Mouse (Mus musculus): ENCODE data around the gene Lad1.
A peak's percentile ranks its signal among the peaks of the same experiment; 100 is the strongest.

The Lad1 gene

DNA sequence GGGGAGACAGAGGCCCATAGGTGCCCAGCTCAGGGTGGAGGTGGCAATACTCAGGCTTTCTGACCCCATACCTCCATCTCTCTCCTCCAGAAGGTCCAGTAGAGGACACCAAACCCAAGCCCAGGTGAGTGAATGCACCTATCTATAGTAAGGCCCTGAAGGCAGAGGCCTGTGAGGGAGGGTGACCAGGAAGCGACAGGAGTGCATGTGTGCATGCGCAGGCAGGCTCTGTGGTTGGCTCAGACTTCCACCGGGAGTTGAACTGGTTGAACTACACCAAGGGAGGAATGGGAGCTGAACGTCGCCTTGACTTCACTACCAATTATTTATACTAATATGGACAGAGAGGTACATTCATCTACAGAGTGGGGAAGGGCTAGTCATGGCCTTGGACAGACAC, 28.2 kb downstream of the Lad1 start:
- no peak for DNase-seq (ENCODE audit: low spot score)

DNA sequence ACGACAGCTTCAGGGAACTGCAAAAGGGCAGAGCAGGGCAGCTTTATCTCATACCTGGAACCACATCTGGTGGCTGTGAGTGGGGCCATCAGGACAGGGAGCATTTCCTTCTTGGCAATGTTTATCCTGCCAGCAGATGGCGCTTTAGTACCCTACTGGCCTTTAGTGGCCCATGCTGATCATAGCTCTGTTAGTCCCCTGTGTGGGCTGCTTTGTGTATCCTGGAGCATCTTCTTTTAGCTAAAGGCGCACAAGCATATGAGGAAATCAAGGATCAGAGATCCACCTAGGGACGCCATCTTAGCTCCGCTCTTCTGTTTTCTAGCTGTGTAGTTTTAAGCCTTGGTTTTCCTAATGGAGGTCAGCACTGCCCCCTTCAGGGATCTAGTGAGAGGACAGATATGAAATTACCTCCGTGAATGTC, 28.8 kb downstream of the Lad1 start:
- DNase-seq (ENCODE audit: low spot score): peak; percentile 57

DNA sequence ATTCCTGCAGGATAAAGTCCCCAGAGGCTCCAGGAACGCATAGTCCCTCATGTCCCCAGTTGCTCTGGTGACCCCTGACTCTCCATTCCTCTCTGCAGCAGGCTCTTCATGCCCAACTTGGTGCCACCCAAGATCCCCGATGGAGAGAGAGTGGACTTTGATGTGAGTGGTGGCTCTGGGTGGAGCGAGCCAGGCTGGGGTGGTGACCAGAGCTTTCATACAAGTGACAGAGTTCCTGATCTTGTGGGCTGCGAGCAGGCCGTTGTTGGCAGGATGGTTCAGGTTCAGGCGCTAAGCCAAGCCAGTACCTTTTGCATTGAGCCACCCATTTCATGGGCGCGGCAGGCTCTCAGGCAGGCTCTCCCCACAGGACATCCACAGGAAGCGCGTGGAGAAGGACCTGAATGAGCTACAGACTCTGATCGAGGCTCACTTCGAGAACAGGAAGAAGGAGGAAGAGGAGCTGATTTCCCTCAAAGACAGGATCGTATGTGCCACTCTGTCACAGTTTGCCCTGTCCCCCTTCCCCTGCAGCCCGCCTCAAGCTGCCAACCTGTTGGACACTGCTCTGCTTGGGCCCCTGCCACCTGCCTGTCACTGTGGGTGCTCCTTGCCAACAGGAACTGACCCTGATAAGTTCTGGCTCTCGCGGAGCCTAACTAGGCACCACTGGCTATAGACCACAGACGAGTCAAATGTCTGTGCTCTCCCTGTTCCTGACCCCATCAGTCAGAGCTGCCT, 29.4 kb downstream of the Lad1 start:
- no peak for DNase-seq (ENCODE audit: low spot score)

DNA sequence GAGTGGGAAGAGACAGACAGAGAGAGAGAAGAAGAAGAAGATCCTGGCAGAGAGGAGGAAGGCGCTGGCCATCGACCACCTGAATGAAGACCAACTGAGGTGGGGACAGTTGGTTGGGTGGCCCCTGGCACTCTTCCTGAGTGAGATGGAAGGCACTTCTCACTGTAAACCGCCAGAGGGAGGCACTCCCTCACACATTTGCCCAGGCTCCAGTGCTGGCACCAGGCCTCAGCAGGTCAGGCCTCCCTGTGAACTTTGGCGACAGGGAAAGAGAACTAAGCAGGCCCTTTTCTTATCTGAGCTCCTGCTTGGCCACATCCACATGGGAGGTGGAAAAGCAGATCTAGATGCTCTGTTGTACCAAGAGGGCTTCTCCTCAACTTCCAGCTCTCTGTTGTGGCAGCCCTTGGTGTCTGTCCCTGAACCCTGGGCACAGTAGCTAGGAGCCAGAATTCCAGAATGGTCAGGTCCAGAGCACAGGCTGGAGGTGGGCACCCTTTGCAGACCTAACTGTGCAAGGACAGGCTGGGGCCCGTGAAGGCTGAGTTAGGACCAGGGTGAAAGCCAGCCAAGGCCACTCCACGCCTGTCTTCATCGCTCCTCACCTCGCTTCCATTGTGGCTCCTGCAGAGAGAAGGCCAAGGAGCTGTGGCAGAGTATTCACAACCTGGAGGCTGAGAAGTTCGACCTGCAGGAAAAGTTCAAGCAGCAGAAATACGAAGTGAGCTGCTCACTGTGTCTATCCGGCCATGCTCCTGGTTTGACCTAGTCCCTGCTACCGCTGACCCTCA, 32.5 kb downstream of the Lad1 start:
- DNase-seq (ENCODE audit: low spot score): peak; percentile 50

DNA sequence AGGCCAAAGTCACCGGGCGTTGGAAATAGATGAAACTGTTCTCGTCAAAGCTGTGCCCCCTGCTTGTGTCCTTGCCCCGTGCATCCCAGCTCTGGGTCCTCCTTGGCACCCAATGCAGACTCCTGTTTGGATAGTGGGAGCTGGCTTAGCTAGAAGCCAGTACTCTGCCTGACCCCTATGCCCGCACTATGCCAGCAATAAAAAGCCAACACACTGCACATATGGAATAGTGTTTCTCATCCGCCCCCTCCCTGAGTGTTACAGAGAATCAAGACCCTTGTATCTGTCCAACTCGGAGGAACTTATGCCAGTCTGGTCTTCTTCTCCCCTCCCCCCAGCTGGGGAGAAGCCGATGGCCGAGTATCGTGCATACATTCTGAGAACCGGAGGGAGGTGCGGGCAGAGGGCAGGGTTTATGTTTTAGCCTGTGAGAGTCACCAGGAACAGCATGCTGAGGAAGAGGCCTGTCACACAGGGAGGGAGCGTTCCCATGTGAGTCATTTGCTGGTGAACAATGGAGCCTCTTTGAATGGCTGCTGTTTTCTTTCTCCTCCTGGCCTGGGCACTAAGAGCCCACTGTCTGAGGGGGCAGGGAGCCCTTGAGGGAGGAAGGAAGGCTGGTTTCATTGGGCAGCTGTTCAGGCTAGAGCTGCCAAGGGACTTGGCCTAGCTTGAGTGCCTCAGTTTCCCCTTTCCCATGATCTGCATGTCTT, 33.8 kb downstream of the Lad1 start:
- no peak for DNase-seq (ENCODE audit: low spot score)

DNA sequence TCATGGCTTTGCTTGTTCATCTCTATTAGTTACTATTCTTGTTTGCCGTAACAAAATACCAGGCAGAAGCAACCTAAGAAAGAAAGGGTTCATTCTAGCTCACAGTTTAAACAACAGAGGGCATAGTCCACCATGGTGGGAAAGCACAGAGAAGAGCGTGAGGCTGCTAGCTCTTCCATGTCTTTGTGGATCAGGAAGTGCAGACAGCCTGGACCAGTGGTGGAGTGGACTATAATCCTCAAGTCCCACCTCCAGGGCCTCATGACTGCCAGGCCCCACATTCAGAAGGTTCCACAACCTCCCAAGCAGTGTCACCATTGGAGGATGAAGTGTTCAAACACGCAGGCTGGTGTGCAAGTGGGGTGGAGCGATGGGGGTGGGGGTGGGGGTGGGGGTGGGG, 34.8 kb downstream of the Lad1 start:
- no peak for DNase-seq (ENCODE audit: low spot score)

DNA sequence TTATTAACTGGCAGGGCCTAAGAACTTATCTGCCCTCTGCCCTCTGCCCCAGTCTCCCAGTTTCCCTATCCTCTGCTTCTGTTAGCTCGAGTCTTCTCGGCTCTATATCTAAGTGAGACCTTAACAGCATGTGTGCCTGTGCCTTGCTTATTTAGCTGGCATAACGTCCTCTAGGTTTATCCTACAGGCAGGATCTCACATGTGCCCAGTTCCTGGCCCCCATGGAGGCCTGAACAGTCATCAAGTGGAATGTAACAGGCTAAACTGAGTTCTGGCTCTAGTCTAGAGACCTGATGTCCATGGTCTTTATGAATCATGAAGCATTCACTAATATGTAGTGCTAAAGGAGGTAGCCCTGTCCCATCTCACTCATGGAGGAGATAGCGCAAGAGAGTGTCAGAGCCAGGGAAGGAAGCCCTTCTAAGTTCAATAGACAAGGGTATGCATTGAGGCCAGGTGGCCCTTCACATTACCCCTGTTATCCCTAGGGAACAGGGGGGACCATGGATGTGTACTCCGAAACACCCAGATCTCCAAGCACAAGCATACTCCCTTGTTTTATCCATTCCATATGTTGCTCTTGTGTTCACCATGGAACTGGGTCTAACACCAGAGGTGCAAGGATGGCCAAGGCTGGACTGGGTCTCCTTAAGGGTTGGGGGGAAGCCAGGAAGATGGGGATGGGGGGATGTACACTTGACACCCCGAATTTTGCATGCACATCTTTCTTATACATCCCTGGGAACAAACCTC, 36.4 kb downstream of the Lad1 start:
- no peak for DNase-seq (ENCODE audit: low spot score)

DNA sequence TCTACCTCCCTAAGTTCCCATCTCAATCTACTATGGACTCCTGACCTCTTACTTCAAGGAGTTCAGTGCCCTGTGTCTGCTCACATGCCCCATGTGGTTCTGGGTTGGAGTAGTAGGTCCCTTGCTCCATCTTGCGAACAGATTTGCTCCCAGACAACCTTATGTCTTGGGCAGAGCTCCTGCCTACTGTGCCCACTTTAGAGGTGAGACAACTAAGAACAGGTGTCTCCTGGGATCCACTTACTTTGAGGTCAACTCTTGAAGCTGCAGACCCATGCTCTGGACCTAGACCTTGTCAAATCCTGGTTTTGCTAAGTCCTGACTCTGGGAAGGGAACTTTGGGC, 36.9 kb downstream of the Lad1 start:
- DNase-seq (ENCODE audit: low spot score): no peak

DNA sequence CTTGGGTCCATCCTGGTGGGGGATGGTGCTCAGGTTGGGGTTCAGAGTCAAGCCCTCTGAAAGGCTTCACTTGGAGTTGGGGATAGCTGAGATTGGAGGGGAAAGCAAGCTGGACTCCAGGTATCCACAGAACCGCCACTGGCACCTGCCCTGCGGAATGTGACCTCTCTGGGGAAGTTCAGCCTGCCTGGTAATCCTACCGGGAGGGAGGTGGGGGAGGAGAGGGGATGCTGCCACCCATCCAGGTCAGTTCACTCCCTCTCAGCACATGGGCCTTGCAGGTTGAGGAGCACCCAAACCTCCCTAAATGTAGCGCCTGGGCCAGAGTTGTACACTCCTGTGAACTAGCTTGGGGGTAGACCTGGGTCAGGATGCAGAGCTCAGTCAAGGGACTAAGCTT, 37.7 kb downstream of the Lad1 start:
- no peak for DNase-seq (ENCODE audit: low spot score)

DNA sequence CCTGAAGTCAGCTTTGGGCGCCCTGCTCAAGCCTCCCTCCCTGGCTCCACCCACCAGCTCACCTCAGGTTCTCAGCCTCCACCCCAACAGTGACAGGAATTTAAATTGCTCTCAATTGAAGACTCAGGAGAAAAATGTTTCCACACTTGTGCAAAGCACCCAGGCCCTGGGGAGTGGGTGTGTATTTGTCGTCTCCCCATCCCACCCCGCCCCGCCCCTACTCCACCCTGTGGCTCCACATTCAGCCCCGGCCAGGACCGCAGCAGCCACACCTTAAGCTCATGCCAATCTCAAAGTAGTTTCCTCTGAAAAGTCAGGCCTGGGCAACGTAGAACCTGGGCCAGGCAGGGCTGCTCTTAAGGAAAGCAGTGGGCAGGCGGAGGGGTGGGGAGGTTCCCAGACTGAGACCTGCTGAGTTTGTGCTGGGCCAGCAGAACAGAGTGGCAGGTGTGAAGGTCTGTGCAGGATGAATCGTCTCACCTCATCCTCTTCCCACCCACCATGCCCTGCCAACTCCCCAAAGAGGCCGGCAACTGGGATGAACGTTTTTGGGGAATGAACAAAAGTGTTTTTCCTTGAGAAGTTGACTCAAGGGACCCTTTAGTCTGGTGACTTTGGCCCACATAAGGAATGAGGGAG, 38.9 kb downstream of the Lad1 start:
- no peak for DNase-seq (ENCODE audit: low spot score)

DNA sequence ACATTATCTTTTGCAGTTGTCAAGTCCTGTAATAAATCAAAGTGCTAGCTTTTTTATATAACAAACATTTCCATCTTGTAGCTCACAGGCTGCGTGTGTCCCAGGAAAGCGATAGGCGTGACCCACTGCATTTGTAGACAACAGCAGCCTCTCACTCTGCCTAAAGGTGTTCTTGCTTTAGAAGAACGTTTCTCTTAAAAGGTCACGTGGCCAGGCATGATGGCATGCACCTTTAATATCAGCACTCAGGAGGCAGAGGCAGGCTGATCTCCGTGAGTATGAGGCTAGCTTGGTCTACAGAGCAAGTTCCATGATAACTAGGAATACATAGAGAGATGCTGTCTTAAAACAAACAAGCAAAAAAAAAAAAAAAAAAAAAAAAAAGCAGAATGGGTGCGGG, 40.1 kb downstream of the Lad1 start:
- DNase-seq (ENCODE audit: low spot score): no peak

DNA sequence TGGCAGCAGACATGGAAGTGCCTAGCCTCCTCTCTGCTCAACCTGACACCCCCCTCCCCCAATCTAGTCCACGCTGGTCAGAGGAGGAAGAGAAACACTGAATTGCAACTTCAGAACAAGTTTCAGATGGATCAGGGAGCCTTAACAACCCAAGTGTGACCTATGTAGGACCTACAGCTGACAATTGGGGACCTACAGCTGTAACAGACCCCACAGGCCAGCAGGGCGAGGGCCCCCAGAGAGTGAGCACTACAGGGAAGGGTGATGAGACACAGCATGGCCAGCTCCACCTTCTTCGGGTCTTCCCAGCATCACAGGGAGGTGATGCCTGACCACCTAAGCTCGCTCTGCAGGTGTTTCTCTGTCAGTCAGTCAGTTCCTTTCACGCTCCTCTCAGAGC, 42.7 kb downstream of the Lad1 start:
- DNase-seq (ENCODE audit: low spot score): no peak

DNA sequence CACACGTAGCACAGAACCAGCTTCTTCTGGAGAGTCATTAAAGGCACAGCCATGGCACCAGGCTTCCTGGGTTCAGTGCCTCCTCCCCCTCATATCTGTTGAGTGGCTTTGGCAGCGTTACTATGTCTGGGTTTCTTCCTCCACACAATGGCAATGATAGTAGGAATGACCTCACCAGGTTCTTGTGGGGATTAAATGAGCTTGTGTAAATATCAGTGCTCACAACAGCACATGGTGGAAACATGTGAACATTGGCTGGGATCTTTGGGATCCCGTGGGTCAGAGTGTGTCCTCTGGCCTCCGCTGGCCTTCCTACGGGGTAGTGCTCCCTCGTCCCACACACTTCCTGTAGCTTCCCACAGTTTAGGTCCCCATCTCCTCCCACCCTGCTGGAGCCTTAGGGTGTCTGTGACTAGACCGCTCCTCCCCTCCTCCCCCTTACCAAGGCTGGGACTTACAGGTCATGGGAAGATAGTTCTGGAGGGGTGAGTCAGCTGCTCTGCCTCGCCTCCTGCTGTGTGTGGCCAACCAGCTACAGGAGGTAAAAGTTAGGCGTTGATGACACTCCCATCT, 43.7 kb downstream of the Lad1 start:
- no peak for DNase-seq (ENCODE audit: low spot score)

DNA sequence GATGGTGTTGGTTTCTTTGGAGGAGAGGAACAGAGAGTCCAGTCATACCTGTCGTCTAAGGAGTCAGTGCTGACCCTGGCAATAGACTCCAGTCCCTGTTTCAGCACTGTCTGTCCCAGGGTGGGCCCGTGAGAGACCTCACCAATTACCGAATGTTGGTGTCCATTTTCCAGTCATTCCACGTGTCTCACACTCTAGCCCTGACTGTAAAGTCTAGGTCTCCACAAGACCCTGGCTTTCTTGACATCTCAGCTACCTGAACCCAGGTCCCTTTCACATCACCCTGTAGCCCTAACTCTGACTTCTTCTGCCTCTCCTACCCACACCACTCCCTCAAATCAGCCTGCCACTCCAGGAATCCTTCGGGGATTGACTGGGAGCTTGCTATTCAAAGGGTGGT, 44.2 kb downstream of the Lad1 start:
- no peak for DNase-seq (ENCODE audit: low spot score)

DNA sequence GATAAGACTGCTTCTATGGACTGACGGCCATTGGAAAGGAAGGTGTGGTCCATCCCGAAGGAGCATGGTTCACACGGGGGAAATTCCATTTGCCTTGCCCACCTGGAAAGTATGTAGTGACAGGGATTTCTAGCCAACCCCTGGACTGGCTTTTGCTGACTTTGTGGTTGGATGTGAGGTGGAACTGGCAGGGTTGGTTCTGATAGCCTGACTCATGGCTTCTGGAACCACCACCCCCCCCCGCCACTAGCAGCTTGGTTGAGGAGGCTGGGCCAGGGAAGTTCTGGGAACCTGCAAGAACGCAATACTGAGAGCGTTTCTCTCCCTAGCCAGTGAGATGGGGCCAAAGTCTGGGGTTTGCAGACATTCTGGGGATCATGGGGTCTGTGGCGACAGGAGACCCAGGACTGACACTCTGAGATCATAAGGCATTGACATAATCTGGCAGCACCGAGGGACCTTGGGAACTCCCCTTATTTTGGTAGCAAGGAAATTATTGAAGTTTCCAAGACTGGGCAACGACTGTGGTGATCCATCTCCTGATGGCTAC, 45.5 kb downstream of the Lad1 start:
- no peak for DNase-seq (ENCODE audit: low spot score)

DNA sequence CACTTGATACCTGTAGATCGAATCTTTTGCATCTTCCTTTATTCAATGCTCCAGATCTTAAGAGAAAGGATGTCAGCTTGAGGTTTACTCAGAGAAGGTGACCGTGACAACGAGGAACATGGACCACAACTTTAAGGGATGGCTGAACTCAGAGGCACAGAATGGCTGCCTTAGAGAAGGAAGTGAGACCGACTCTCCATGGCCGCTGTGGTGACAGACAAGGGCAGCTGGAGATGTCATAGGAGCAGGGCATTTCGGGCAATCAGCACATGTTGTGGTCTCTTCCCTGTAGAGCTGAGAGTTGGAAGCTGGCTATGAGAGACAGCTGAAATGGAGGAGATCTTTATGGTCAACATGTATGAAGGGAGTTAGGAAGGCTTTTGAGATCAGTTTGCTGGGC, 46.4 kb downstream of the Lad1 start:
- no peak for DNase-seq (ENCODE audit: low spot score)

DNA sequence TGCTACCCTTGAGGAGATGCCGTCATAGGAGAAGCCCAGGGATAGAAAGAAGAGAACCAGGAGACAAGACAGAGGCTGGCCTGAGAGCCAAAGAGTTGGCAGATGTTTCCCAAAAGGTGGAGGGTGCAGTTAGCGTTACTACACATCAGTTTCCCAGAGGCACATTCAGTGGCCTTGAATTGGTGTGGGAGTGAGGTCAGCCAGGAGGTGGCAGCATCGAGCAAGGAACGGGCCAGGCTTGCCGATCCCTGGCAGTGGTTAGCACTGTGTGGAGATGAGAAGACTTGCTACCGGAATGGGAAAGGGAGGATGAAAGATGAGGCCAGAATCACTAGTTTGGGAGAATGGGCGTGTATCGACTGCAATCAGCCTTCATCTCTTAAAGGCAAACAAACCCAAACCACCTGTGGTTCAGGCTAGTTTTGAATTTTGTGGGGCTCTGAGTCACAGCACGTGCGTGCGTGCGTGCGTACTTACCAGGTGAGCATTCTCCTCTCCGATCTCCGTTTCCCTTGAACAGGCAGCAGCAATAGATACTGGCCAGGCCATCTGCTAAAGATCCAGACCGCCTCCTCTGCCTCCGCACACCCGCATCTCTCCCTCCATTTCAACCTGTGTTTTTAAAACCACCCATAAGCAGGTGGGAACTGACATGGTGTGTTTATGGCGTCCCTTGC, 47.3 kb downstream of the Lad1 start:
- DNase-seq (ENCODE audit: low spot score): peak; percentile 89

DNA sequence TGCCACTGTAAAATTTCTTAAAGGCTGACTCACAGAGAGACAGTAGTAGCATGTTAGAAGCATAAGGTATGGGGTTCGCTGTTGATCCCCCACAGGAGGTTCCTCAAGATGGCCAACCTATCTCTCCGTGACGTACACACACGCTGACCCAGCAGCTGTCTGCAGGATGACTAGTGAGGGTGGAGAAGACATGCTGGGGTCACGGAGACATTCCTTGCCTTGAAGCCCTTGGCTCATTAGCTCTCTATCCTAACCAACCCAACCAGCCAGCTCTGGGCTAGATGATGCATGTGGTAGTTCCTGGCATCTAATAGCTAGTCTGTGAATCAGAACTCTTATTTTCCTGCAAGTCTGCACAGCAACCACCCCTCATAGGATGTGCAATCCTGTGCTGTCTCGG, 50.2 kb downstream of the Lad1 start:
- DNase-seq (ENCODE audit: low spot score): no peak

DNA sequence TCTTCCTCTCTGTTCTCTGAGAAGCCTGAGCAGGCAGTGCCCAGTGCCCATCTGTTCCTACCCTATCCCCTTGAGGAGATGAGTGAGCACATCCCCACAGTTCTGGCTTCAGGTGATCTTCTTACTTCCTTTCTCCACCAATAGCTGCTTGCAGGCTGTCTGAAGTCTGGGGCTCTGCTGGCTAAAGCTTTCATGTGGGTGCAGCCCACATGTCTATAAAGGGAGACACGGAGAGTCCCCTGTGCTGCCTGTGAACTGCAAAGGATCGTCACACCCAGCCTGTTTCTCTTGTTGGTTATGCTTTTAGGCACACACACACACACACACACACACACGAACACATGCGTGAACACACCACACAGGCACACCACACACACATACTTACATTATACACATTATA, 54.6 kb downstream of the Lad1 start:
- no peak for DNase-seq (ENCODE audit: low spot score)

DNA sequence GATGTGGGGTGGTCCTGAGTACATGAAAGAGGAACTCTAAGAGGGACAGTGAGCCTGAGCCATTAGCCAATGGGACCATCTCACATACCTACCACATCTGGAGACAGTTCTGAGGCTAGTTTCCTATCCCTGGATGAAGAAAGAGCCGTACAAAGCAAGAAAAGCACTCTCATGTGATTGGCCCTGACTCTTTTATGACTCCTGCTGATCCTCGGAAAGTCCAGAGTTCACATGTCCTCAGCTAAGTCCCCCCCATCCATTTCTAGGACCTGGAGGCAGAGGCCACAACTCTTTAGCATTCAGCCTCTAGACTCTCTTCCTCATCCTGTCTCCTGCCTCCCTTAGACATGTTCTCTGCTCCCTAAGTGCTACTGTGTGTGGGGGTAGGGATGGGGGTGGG, 58.9 kb downstream of the Lad1 start:
- DNase-seq (ENCODE audit: low spot score): no peak
